Mouse (Mus musculus) CH12F3 (cell line): Measurements from ENCODE around the gene Sumo3.

Experiments
- in situ Hi-C: fragments of 300-500 bp; cut with MboI; formaldehyde crosslinking; loops from 2 replicates; pipeline ENCODE4 v1.14.3; 2020; ENCODE audit warnings: low sequenced_read_pairs

The Sumo3 gene

DNA sequence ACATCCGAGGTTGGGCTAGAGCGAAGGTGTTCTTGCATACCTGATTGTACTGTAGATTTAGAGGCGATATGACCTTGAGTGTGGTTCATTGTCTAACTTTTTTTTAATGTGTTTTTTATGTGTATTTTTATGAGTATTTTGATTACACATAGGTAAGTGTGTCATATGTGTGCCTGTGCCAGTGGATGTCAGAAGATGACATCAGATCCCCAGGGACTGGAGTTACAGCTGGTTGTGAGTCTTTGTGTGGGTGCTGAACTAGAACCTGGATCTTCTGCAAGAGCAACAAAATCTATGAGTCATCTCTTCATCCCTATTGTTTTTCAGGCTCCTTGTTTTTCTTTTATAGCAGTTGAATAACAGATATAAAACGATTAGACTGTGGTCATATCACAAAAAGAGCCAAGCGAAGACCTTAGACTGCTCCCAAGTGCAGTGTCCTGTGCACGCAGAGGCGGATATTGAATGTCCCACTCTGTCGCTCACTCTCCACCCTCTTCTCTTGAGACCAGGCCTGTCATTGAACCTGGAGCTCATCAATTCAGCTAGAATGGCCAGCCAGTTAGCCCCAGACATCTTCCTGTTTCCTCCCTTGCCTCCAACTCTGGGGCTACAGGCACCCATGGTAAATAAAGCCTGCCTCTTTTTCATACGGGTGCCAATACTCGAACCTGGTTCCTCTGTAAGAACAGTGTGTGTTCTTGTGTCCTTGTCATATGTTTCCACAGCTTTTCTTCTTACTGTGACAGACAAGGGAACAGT is 17.9 kb downstream of the Sumo3 start:
- in situ Hi-C loops, result no loop called here

- in situ Hi-C loops, result no loop called here
Measured at GRCm38 (mm10) chr10:77624570-77624995, 18.7 kb downstream of the Sumo3 start.

GRCm38 (mm10) chr10:77626036-77626435 is 20.1 kb downstream of the Sumo3 start:
- in situ Hi-C loops, result no loop called here

DNA sequence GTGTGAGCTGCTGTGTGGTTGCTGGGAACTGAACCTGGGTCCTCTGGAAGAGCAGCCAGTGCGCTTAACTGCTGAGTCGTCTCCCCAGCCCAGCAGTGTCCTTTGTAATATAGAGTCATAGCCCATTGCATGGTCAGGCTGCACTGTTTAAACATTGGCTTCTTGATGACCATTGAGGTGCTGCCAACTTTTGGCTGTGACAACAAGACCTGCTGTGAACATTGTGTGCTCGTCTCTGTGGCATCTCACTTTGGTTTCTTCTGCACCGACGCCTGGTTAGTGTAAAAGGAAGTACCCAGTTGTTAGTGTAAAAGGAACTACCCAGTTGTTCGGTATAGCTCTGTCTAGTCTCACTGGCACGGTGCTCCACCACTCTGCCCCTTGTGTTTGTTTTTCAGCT is 20.7 kb downstream of the Sumo3 start:
- in situ Hi-C loops, result no loop called here

GRCm38 (mm10) chr10:77627497-77627896 is 21.6 kb downstream of the Sumo3 start:
- in situ Hi-C loops, result no loop called here

DNA sequence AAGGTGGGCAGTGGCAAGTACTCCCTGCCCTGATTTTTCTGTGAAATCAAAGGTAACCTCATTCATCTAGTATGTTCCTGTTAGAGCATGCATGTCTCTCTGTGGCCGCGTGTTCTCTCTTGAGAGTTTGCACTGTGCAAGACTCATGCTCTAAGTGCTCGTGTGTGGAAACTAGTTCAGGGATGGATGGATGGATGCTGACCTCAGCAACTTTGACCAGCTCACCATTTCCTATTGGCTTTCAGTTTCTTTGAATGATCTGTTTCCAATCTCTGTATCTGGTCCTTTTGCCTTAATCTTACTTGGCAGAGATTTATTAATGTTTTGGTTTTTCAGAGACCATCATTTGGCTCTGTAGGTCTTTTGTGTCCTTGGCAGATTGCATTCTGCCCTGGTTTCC is 23.3 kb downstream of the Sumo3 start:
- in situ Hi-C loops, result no loop called here

DNA sequence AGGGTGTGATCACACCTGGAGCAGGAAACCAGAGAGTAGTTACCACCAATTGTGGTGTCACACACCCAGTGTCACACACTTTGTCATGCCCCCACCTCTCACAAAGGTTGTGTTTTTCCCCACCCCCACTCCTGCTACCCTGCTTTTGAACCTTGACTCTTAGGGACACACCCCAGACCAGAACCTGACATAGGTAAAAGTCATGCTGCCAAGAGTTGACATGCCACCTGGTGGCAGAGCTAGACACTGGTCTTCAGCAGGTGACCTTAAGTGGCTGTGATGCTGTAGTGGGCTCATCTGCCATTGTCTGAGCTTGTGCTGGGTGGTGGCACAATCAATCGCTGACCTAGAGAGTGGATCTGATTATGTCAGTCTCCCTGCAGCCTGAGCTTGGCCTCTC is 24.1 kb downstream of the Sumo3 start:
- in situ Hi-C loops, result no loop called here

DNA sequence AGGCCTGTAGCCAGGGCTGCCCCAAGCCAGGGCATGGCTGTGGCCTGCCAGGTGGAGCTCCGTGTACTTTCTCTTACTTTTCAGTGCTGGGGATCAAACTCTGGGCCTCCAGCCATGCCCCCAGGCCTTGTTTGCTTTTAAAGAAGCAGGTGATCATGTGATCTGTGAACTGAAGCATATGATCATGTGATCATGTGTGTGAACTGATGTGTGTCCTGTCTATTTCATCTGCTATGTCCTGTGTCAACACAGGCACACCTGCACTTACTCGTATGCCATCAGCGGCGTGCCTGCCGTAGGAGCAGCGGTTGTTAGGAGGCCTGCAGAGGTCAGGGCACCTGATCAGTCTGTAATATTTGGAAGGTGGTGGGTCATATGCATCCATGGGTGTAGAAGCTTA is 28.1 kb downstream of the Sumo3 start:
- in situ Hi-C loops, result no loop called here

GRCm38 (mm10) chr10:77634452-77635231 is 28.7 kb downstream of the Sumo3 start:
- in situ Hi-C loops, result no loop called here

- in situ Hi-C loops, result no loop called here
Measured at GRCm38 (mm10) chr10:77636234-77636922, 30.5 kb downstream of the Sumo3 start.

DNA sequence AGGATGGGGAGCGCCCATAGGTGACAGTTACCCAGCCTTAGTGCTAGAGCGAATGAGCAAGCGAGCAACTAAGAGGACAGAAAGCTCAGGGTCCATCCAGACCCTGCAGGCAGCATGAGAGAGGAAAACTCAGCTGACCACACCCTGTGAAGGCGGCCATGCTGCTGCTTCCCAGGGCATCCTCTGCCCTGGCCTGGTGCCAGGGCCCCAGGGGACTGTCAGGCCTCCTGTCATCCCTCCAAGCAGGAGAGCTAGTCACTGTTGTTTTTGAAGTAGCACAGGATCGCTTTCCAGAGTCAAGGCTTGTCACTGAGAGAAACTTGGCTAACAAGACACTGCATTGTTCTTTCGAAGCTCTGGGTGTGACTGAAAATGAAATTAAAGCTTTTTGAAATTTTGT is 33.1 kb downstream of the Sumo3 start:
- in situ Hi-C loops, result no loop called here

DNA sequence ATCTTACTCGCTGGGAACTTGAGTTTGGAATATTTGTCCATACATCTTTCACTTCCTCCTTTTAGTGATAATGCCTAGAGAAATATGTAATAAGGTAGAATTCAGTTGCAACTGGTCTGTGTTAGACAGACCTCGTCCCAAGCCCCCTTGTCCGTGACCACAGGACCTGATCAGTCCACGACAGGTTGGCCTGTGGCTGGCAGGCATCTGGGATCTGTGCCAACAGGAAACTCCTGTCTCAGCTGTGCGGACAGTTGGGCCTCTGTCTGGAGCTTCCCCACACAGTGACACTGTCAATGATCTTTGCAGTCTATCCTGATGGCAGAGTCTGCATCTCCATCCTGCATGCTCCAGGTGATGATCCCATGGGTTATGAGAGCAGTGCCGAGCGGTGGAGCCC is 37.3 kb downstream of the Sumo3 start:
- in situ Hi-C loops, result no loop called here

DNA sequence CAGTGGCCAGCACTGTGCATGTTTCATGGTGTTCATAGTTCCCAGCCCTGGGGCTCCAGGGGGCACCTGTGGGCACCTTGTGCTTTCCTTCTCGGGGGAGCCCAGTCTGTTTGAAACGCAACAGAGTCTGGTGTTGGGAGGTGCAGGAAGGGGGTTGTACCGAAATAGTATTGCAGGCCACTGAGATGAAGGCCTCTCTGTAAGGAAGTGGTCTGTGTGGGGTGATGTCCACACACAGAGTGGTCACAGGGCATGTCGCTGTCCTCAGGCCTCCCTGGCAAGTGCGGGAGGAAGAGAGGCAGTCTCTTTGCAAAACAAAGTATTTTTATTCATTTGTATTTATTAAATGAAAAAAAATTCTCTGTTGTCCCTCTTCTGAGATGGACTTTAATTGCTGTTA is 39.7 kb downstream of the Sumo3 start:
- in situ Hi-C loops, result no loop called here

GRCm38 (mm10) chr10:77647461-77647860 is 41.6 kb downstream of the Sumo3 start:
- in situ Hi-C loops, result no loop called here

- in situ Hi-C loops, result no loop called here
Measured at GRCm38 (mm10) chr10:77647901-77648300, 42.0 kb downstream of the Sumo3 start.

DNA sequence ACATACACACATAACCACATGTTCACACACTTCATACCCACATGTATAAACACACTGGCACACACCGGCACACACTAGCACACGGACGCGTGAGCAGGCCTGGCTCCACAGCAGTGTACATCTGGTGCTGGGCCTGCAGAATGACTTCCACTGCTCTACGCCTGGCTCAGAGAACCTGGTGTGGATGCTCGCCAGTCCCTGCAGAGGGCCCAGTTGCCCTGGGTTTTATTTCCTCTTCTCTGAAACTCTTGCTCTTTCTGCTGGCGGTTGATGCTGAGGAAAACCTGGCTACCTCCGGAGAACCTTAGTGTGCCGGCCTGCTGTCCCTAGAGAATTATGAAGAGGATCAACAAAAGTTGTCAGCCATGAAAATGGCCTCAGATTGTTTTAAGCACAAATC is 46.1 kb downstream of the Sumo3 start:
- in situ Hi-C loops, result no loop called here

- in situ Hi-C loops, result no loop called here
Measured at GRCm38 (mm10) chr10:77658286-77658994, 52.5 kb downstream of the Sumo3 start.

- in situ Hi-C loops, result no loop called here
Measured at GRCm38 (mm10) chr10:77663949-77664665, 58.2 kb downstream of the Sumo3 start.

GRCm38 (mm10) chr10:77666342-77666741 is 60.4 kb downstream of the Sumo3 start:
- in situ Hi-C loops, result no loop called here

- in situ Hi-C loops, result no loop called here
Measured at GRCm38 (mm10) chr10:77667402-77667801, 61.5 kb downstream of the Sumo3 start.
